Mouse (Mus musculus): ENCODE measurements around the gene Adgrf1. TPM values are rescaled to one million over a fixed set of nuclear protein-coding genes. Genes with fewer than 3 reads are reported as not detected.

Adgrf1 gene
- polyA plus RNA-seq, 1 experiment = not detected

DNA sequence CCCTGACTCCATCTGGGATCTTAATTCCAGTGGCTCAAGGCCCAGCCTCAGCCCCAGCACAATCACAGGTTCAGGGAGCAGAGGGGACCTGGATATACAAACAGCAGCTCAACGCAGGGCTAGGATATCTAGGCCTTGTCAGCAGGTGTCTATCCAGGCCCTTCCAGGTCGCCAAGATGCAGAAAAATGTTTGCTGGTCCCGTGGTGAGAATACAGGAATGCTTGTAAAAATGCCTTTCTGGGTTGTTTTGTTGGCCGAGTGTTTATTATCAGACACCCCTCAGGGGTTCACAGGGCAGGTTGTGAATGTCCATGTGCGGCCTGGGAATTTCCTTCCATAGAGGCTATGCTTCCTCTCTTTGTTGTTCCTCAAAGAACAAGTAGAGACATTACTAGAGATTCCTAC, 98.0 kb downstream of the Adgrf1 start:
- no peak for TF ChIP-seq GATA1 (IDR thresholded peaks at IDR 0.05; ENCODE audit: low read length)

GRCm38 (mm10) chr17:43372604-43373003, 102.5 kb downstream of the Adgrf1 start:
- TF ChIP-seq GATA1 (IDR thresholded peaks at IDR 0.05; ENCODE audit: low read length) = no peak

DNA sequence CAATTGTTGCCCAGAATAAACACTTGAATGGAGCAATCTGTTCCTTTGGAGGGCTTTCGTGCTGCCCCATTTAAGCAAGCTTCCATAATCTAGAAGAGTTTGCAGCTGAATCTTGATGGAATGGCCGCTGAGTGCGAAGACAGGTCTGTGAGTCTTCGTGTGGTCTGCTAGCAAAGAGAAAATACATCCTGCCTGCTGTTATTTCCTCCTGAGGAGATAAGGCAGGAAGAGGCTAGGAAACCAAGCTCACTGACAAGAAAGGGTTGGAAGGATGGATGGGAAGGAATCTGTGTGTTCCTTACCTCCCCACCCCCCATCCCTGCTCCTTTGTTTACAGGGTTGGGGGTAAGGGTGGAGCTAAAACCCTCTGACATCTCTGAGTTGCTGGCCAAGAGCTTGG, 103.9 kb downstream of the Adgrf1 start:
- TF ChIP-seq GATA1 (IDR thresholded peaks at IDR 0.05; ENCODE audit: low read length) = no peak

Other genes with a start within 250 kb of the Adgrf1 start
- gene Adgrf5, start 90.1 kb downstream of the Adgrf1 start, polyA plus RNA-seq (2012) = not detected in 2 replicates
- gene Mep1a, start 232.5 kb downstream of the Adgrf1 start, polyA plus RNA-seq (2012) = not detected in 2 replicates